Mouse (Mus musculus) right cerebral cortex, adult 2 months (tissue): ENCODE results near the gene Tmem205.
A peak's percentile ranks its signal among the peaks of the same experiment; 100 is the strongest.

ENCODE experiments used
- DNase-seq, 2 experiments: peaks; one replicate each; pipeline ENCODE4 v3.0.0; 2021 to 2022; ENCODE audit warnings: low spot score in 2 of 2

The Tmem205 gene

DNA sequence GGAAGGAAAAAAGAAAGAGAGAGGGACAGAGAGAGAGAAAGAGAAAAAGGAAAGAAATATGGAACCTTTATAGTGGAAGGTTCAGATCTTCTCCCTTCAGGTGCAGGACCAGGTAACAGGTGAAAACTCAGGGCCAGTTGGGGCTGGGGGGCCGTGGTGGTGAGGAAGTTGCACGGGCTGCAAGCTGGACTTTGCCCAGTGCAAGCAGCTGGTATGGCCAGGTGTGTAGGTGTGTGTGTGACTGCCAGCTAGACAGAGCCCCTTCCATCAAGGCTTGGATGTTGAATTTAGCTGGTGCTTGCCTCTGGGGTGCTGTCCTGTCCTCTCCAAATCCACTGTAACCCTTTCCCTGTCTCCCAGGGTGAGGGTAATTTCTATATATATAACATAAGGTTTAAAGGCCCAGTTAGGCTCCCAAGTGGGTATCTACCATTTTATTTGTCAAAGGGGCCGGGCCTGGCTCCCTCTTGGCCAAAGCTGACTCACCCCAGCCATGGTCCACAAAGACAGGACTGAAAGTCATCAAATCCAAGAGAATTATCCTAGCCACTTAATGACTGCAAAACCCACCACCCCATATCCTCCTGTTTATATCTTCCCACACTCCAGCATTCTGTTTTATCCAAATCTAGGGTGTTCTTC, 10.4 kb downstream of the Tmem205 start:
- peak in 1 of 2 experiments; percentile 28 for DNase-seq

DNA sequence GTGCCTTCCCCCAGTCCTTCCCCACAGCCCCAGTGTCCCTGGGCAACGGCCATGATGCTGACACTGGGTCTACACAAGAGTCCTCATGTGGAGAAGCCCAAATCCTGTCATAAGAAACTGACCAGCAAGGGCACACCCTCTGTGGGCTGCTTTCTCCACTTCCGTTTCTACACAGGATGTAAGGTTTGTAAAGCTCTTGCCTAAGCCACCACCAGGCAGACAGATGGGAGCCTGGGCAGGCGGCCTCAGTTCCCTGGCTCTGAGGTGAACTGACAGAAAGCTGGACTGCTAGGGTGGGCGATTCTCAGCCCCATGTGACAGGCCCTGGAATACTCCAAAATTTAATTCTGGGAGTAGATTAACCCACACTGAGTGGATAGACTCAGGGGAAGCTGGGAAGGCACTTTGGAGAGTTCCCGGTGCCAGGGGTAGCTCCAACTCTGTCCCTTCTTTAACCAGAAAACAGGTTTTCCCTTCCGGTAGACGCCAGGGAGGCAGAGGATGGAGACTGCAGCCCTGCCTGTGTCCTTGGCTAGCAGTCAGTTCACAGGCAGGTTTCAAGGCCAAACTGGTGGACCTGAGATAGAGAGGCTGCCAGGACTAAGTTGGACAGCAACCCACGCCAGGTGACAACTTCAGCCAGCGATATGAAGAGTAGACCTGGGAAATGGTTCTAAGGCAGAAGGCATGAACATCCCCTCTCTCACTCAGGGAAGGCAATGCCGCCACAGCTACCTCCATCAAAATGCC, 17.7 kb downstream of the Tmem205 start:
- no peak for DNase-seq

DNA sequence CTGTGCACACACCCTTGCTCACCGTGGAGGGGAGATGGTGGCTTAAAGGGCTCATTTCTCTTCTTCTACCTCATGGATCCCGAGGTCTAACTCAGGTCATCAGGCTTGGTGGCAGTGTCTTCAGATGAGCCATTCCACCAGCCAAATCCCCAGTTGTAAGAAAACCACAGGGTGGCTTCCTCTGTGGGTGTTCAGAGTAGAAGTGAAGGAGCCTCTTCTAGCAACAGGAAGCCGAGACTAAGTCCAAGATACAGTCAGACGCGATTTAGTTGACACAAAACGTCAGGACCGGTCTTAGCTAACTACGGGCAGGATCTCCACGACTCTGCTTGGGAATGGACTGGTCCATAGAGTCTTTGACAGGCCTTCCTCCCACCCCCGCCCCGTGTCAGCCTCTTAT, 19.1 kb downstream of the Tmem205 start:
- no peak for DNase-seq

DNA sequence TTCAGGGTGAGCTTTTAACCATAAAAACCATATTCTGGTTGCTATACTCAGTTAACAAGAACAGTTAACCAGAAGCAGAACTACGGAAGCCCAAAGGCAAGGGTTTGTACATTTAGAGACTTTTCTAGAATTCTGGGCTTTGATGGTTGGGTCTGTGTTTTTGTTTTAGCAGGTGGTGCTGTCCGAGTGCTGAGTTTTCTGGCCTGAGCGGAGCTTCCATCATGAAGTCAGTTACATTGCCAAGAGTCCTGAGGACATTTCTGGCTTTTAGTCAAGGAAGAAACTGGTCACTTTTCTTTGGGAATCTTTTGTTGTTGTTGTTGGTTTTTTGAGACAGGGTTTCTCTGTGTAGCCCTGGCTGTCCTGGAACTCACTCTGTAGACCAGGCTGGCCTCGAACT, 23.3 kb downstream of the Tmem205 start:
- DNase-seq, result no peak

DNA sequence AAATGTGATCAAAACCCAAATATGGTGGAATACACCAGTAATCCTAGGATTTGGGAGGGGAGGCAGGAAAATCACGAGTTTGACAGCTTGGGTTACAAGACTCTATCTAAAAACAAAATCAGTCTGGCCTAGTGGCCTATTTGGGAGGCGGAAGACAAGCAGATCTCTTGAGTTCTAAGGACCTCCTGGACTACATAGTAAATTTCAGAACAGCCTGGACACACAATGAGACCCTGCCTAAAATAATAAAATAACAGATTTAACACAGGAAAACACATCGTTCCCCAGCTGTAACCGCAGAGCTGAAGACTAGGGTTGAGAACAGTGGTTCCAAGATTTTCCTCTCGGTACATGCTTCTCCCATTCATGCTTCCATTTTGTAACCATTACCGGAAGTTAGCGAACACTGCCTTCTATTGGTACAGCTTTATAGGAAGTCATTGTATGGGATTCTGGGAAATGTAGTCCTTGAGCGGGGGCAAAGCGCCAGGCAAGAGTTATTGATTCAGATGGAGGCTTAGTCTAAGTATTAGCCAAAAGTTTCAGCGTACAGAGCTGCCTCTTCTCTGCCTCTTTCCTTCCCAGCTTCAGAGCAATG, 26.0 kb downstream of the Tmem205 start:
- DNase-seq, result peak; percentile 72 to 83

DNA sequence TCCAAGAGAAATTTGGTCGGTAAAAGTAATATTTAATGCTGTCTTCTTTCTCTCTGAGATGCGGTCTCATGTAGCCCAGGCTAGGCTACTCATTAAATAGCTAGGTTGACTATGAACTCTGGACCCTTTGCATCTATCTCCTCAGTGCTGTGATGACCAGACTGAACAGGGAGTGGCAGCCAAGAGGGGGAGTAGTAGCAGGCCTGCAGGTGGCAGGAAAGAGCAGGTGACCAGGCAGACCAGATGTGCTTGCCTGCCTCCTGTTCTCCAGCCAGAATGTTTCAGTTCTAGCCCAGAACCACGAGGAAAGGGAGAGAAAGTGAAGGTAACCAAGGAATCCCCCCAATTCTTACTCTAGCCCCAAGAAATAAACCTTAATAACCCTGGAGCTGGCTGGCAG, 38.1 kb downstream of the Tmem205 start:
- DNase-seq, result no peak

DNA sequence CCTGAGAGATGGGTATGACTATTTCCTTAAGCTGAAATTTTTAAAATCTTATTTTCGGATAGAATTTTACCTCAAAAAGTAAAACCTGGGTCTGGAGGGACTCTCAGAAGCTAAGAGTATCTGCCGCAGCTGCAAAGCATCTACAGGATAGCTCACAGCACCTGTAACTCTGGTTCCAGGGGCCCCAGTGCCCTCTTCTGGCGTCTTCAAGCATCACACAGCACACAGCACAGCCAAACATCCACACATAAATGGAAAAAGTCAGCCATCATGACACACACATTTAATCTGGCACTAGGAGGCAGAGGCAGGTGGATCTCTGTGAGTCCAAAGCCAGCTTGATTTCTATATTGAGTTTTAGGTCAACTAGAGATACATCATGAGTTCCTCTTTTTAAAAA, 50.8 kb downstream of the Tmem205 start:
- DNase-seq, result no peak

DNA sequence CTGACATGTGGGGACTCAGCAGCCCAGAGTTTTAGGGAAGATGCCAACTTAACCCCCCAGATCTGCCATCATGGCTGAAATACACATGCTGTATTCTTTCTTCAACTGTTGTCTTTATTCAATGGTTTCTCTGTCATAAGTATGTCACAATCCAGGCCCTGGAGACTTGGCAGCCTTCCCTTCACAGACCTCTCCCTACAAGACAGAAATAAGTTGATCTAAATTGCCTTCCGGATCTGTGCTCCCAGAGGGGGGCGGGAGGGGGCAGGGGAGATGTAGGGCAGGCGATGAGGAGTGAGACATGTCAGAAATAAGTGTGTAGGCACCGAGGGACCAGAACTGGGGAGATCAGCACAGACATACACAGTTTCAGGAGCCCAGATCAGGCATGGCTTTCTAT, 55.2 kb downstream of the Tmem205 start:
- no peak for DNase-seq
